Mouse (Mus musculus) testis, adult 2 months (tissue): ENCODE data around the gene Erc2.

Source experiments
- CTCF ChIP-seq: fragments of 200-500 bp; IDR thresholded peaks from 2 replicates; pipeline ENCODE4 v1.5.1; 2012; ENCODE audit warnings: low read depth, mild to moderate bottlenecking, inconsistent platforms, low read length, moderate library complexity; ENCODE audit not compliant: control insufficient read depth, insufficient read depth, insufficient replicate concordance
- POLR2A ChIP-seq: fragments of 200-500 bp; IDR thresholded peaks from 2 replicates; pipeline ENCODE4 v1.6.1; 2012; ENCODE audit warnings: low read depth, mild to moderate bottlenecking, inconsistent platforms, low read length, moderate library complexity; ENCODE audit not compliant: control insufficient read depth

- TF ChIP-seq CTCF (no peak), POLR2A (no peak)
These were observed 230.4 kb downstream of the Erc2 start for GRCm38 (mm10) chr14:27852606-27853005.
